Mouse (Mus musculus): Measurements from ENCODE around the gene Kcnj6. TPM values are rescaled to one million over a fixed set of nuclear protein-coding genes. Genes with fewer than 3 reads are reported as not detected.

Gene Kcnj6
- polyA plus RNA-seq, 1 experiment = not detected

- H3K27ac ChIP-seq (ENCODE audit: control insufficient read depth, insufficient read depth, low read depth, low read length, poor library complexity) = no peak overlapping the region
- WGBS = 84% methylated on average over 9 of the region's 9 CpGs
- no peak for TF ChIP-seq POLR2A (IDR thresholded peaks at IDR 0.05; ENCODE audit: borderline replicate concordance, control insufficient read depth, low read depth, low read length)
- TF ChIP-seq CTCF (IDR thresholded peaks at IDR 0.05; ENCODE audit: control insufficient read depth, insufficient read depth, low read length) = no peak
- H3K4me3 ChIP-seq (replicated peaks; ENCODE audit: control insufficient read depth, low read depth, low read length) = no peak overlapping the region
- H3K4me1 ChIP-seq (ENCODE audit: control insufficient read depth, insufficient read depth, low read length) = no peaks in the 10 kb centered on the region
Observed at GRCm38 (mm10) chr16:94745016-94745415, 252.5 kb downstream of the Kcnj6 start.

GRCm38 (mm10) chr16:94743853-94744501 is 253.5 kb downstream of the Kcnj6 start:
- no peak overlapping the region for H3K27ac ChIP-seq (ENCODE audit: control insufficient read depth, insufficient read depth, low read depth, low read length, poor library complexity)
- H3K4me3 ChIP-seq (replicated peaks; ENCODE audit: control insufficient read depth, low read depth, low read length) = no peak overlapping the region
- 3% methylated on average over 11 of the region's 11 CpGs for WGBS

GRCm38 (mm10) chr16:94737359-94737687 is 260.2 kb downstream of the Kcnj6 start:
- TF ChIP-seq POLR2A (IDR thresholded peaks at IDR 0.05; ENCODE audit: borderline replicate concordance, control insufficient read depth, low read depth, low read length) (no peak), CTCF (IDR thresholded peaks at IDR 0.05; ENCODE audit: control insufficient read depth, insufficient read depth, low read length) (no peak)
- H3K27ac ChIP-seq (ENCODE audit: control insufficient read depth, insufficient read depth, low read depth, low read length, poor library complexity) = no peak overlapping the region
- no peaks in the 10 kb centered on the region for H3K4me1 ChIP-seq (ENCODE audit: control insufficient read depth, insufficient read depth, low read length)
- H3K4me3 ChIP-seq (replicated peaks; ENCODE audit: control insufficient read depth, low read depth, low read length) = no peak overlapping the region
- WGBS = 83% methylated on average over 1 of the region's 1 CpGs

More at GRCm38 (mm10) chr16:94743853-94744501, 253.5 kb downstream of the Kcnj6 start:
- H3K4me1 ChIP-seq (ENCODE audit: control insufficient read depth, insufficient read depth, low read length) = no peaks in the 10 kb centered on the region
- TF ChIP-seq POLR2A (IDR thresholded peaks at IDR 0.05; ENCODE audit: borderline replicate concordance, control insufficient read depth, low read depth, low read length) (no peak), CTCF (IDR thresholded peaks at IDR 0.05; ENCODE audit: control insufficient read depth, insufficient read depth, low read length) (peak; percentile 22; the same call in 1 of the 2 replicates)

- WGBS = 82% methylated on average over 8 of the region's 8 CpGs
- Histone ChIP-seq H3K4me1 (ENCODE audit: control insufficient read depth, insufficient read depth, low read length) (no peaks in the 10 kb centered on the region), H3K27ac (ENCODE audit: control insufficient read depth, insufficient read depth, low read depth, low read length, poor library complexity) (no peak overlapping the region), H3K4me3 (replicated peaks; ENCODE audit: control insufficient read depth, low read depth, low read length) (no peak overlapping the region)
- TF ChIP-seq POLR2A (IDR thresholded peaks at IDR 0.05; ENCODE audit: borderline replicate concordance, control insufficient read depth, low read depth, low read length) (no peak), CTCF (IDR thresholded peaks at IDR 0.05; ENCODE audit: control insufficient read depth, insufficient read depth, low read length) (no peak)
Observed at GRCm38 (mm10) chr16:94736462-94737358, 260.8 kb downstream of the Kcnj6 start.

- no peak overlapping the region for H3K4me3 ChIP-seq (replicated peaks; ENCODE audit: control insufficient read depth, low read depth, low read length)
- WGBS = 70% methylated on average over 3 of the region's 3 CpGs
- no peak for TF ChIP-seq CTCF (IDR thresholded peaks at IDR 0.05; ENCODE audit: control insufficient read depth, insufficient read depth, low read length)
- no peak overlapping the region for H3K27ac ChIP-seq (ENCODE audit: control insufficient read depth, insufficient read depth, low read depth, low read length, poor library complexity)
- no peaks in the 10 kb centered on the region for H3K4me1 ChIP-seq (ENCODE audit: control insufficient read depth, insufficient read depth, low read length)
Observed at GRCm38 (mm10) chr16:94735472-94735871, 262.0 kb downstream of the Kcnj6 start.

DNA sequence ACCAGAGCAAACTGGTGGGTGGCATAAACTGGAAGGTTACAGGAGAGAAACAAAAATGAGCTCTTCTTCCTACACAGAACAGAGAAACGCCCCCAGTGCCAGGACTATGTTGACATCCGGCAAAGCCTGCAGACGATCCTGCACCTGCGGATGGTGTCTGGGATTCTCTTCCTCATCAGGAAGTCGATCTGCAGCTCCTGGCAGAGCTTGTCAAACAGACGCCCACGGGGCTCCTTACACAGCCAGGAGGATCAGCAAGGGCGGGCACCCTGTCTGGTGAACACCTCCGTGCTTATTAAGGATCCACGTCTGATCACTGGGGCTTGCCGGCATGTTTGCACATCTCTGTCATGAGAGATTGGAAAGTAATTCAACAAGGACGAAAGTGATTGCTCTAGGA is 266.5 kb downstream of the Kcnj6 start:
- Histone ChIP-seq H3K4me1 (ENCODE audit: control insufficient read depth, insufficient read depth, low read length) (no peaks in the 10 kb centered on the region), H3K4me3 (replicated peaks; ENCODE audit: control insufficient read depth, low read depth, low read length) (no peak overlapping the region), H3K27ac (ENCODE audit: control insufficient read depth, insufficient read depth, low read depth, low read length, poor library complexity) (no peak overlapping the region)
- no peak for TF ChIP-seq CTCF (IDR thresholded peaks at IDR 0.05; ENCODE audit: control insufficient read depth, insufficient read depth, low read length)
- no peak for TF ChIP-seq POLR2A (IDR thresholded peaks at IDR 0.05; ENCODE audit: borderline replicate concordance, control insufficient read depth, low read depth, low read length)
- 68% methylated on average over 12 of the region's 12 CpGs for WGBS

DNA sequence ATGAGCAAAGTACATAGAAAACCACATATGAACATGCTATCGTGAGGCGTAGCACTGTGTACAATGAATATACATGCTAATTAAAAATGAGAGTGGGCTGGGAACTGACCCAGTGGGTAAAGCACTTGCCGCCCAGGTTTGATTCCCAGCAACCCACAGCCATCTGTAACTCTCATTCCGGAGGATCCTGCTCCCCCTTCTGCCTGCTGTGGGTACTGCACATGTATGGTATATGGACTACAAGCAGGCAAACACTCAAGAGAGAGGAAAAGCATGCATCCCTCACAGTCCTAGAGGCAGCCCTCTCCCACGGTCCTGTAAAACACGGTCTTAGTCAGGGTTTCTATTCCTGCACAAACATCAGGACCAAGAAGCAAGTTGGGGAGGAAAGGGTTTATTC is 268.3 kb downstream of the Kcnj6 start:
- TF ChIP-seq CTCF (IDR thresholded peaks at IDR 0.05; ENCODE audit: control insufficient read depth, insufficient read depth, low read length) (peak; percentile 11; the same call in 1 of the 2 replicates), POLR2A (IDR thresholded peaks at IDR 0.05; ENCODE audit: borderline replicate concordance, control insufficient read depth, low read depth, low read length) (no peak)
- WGBS = 86% methylated on average over 6 of the region's 6 CpGs
- Histone ChIP-seq H3K4me1 (ENCODE audit: control insufficient read depth, insufficient read depth, low read length) (peaks cover 1% of the 10 kb centered on the region; the same call in 1 of the 2 replicates), H3K27ac (ENCODE audit: control insufficient read depth, insufficient read depth, low read depth, low read length, poor library complexity) (no peak overlapping the region), H3K4me3 (replicated peaks; ENCODE audit: control insufficient read depth, low read depth, low read length) (no peak overlapping the region)

GRCm38 (mm10) chr16:94724747-94725211 is 272.7 kb downstream of the Kcnj6 start:
- H3K4me1 ChIP-seq (ENCODE audit: control insufficient read depth, insufficient read depth, low read length) = peaks cover 1% of the 10 kb centered on the region; the same call in 1 of the 2 replicates
- WGBS = 2% methylated on average over 18 of the region's 18 CpGs
- TF ChIP-seq POLR2A (IDR thresholded peaks at IDR 0.05; ENCODE audit: borderline replicate concordance, control insufficient read depth, low read depth, low read length) (no peak), CTCF (IDR thresholded peaks at IDR 0.05; ENCODE audit: control insufficient read depth, insufficient read depth, low read length) (no peak)
- no peak overlapping the region for H3K27ac ChIP-seq (ENCODE audit: control insufficient read depth, insufficient read depth, low read depth, low read length, poor library complexity)
- peak overlapping the region; percentile 18 for H3K4me3 ChIP-seq (replicated peaks; ENCODE audit: control insufficient read depth, low read depth, low read length)
